Mouse (Mus musculus) neural tube, embryonic 12.5 days (tissue): Measurements from ENCODE around the gene Pmfbp1. TPM values are rescaled to one million over a fixed set of nuclear protein-coding genes. Genes with fewer than 3 reads are reported as not detected.
"Not testable (repeated sequence)": the region's sequence is repeated elsewhere in the genome, so short reads cannot be mapped to it uniquely, and the experiment has no call there.

Experiments used
- ATAC-seq: fragments of 200-750 bp; cut with Nextera tagmentation; 2 replicates; pipeline ENCODE4 v1.8.0; 2017; ENCODE audit warnings: low read depth, mild to moderate bottlenecking, moderate TSS enrichment, moderate library complexity; ENCODE audit not compliant: low FRiP score
- H3K27ac ChIP-seq: fragments of 300-500 bp; sonication (generic); 2 replicates; pipeline ENCODE4 v1.5.1; 2016
- H3K27me3 ChIP-seq: fragments of 300-500 bp; sonication (generic); replicated peaks from 2 replicates; pipeline ENCODE4 v1.6.1; 2016; ENCODE audit warnings: mild to moderate bottlenecking
- H3K36me3 ChIP-seq: fragments of 300-500 bp; sonication (generic); 2 replicates; pipeline ENCODE4 v1.6.1; 2016; ENCODE audit warnings: mild to moderate bottlenecking
- H3K4me1 ChIP-seq: fragments of 300-500 bp; sonication (generic); 2 replicates; pipeline ENCODE4 v1.6.1; 2016
- H3K4me2 ChIP-seq: fragments of 300-500 bp; sonication (generic); replicated peaks from 2 replicates; pipeline ENCODE4 v1.6.1; 2016; ENCODE audit warnings: mild to moderate bottlenecking
- H3K4me3 ChIP-seq: fragments of 300-500 bp; sonication (generic); 2 replicates; pipeline ENCODE4 v1.5.1; 2016
- H3K9ac ChIP-seq: fragments of 300-500 bp; sonication (generic); 2 replicates; pipeline ENCODE4 v1.6.1; 2016; ENCODE audit warnings: mild to moderate bottlenecking
- H3K9me3 ChIP-seq: fragments of 300-500 bp; sonication (generic); 2 replicates; pipeline ENCODE4 v1.6.1; 2016; ENCODE audit warnings: mild to moderate bottlenecking
- WGBS: fragments of 180-500 bp; shearing (Covaris S2); methylation state at CpG from one replicate; pipeline ENCODE4 v1.1.7; 2016; 5-methylcytosine and 5-hydroxymethylcytosine counted together
- polyA plus RNA-seq: library from polyadenylated mRNA; unstranded; fragments of >200 nt; fragmentation: Nextera tagmentation; extraction: Ambion mirVana; gene quantifications from 2 replicates; pipeline ENCODE4 v1.2.1, GENCODE M21; 2016

Pmfbp1 gene
- 1.7 and 1.8 TPM in 2 replicates for polyA plus RNA-seq

- Histone ChIP-seq H3K9me3 (no peaks in the 10 kb centered on the region), H3K27ac (no peak within 1 kb of the TSS), H3K4me3 (no peak within 1 kb of the TSS), H3K27me3 (no peaks in the 10 kb centered on the region), H3K36me3 (no peaks in the 10 kb centered on the region), H3K4me2 (no peak within 1 kb of the TSS), H3K4me1 (no peaks in the 10 kb centered on the region), H3K9ac (no peak within 1 kb of the TSS)
- no peak for ATAC-seq
- WGBS: 94% methylated on average over 6 of the region's 6 CpGs
Measured at GRCm38 (mm10) chr8:109493727-109494126, at the start of gene Pmfbp1. Gene Pmfbp1, plus strand, starts transcription at chr8:109494027.

GRCm38 (mm10) chr8:109446896-109447295, 46.9 kb upstream of the Pmfbp1 start:
- not testable (repeated sequence) for H3K4me3 ChIP-seq, H3K4me2 ChIP-seq, H3K27me3 ChIP-seq, H3K27ac ChIP-seq, ATAC-seq, H3K36me3 ChIP-seq, H3K9me3 ChIP-seq, H3K9ac ChIP-seq, H3K4me1 ChIP-seq
- WGBS: 30% methylated on average over 7 of the region's 7 CpGs

- Histone ChIP-seq H3K36me3 (no peaks in the 10 kb centered on the region), H3K27me3 (no peaks in the 10 kb centered on the region), H3K4me1 (no peaks in the 10 kb centered on the region), H3K27ac (no peak overlapping the region), H3K9me3 (no peaks in the 10 kb centered on the region), H3K4me3 (no peak overlapping the region), H3K4me2 (no peak overlapping the region), H3K9ac (no peak overlapping the region)
- no peak for ATAC-seq
- WGBS: 58% methylated on average over 7 of the region's 7 CpGs
Measured at GRCm38 (mm10) chr8:109451000-109451399, 42.8 kb upstream of the Pmfbp1 start.

DNA sequence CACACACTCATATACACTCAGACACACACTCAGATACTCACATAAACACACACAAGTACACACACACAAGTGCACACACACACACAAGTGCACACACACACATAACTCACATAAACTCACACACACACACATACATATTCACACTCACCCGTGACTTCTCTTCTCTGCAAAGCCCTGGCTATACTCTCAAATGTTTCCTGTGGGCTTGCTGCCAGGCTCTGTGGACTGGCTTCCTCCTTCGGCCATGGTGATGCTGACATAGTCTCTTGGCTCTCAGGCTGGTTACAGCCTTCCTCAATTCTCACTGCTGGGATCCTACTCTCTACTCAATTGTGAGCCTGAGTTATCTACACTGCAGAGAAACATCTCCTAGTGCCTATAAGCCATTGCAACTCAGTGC, 38.7 kb upstream of the Pmfbp1 start:
- no peak for ATAC-seq
- no peaks in the 10 kb centered on the region for H3K9me3 ChIP-seq

DNA sequence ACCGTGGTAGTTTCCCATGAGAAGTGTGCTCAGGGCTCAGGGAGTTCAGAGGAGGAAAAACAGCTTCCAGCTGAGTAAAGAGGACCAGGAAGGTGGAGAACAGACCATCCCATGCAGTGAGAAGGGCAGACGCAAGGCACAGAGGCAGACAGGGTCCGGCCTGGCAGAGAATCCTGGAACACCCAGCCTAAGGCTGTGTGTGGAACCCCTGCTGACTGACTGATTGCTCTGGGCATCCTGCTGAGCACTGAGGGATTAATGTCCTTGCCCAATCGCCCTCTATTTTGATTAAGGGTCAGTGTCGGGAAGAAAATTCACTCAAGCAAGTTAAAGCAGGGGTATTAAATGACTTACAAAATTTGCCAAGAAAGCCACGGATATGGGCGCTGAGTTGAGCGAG, 36.4 kb upstream of the Pmfbp1 start:
- no peaks in the 10 kb centered on the region for H3K9me3 ChIP-seq
- whole genome bisulfite sequencing: 53% methylated on average over 8 of the region's 8 CpGs
- H3K9ac ChIP-seq: no peak overlapping the region
- H3K4me3 ChIP-seq: no peak overlapping the region
- no peak overlapping the region for H3K27ac ChIP-seq
- H3K27me3 ChIP-seq: no peaks in the 10 kb centered on the region
- H3K4me2 ChIP-seq: no peak overlapping the region
- H3K36me3 ChIP-seq: no peaks in the 10 kb centered on the region
- no peak for ATAC-seq
- 0 out of 2 replicates have a peak, but pooled peaks cover 1% of the 10 kb centered on the region for H3K4me1 ChIP-seq

More for the DNA sequence above, 38.7 kb upstream of the Pmfbp1 start:
- Histone ChIP-seq H3K9ac (no peak overlapping the region), H3K27me3 (no peaks in the 10 kb centered on the region), H3K27ac (no peak overlapping the region), H3K36me3 (no peaks in the 10 kb centered on the region), H3K4me2 (no peak overlapping the region), H3K4me3 (no peak overlapping the region), H3K4me1 (no peaks in the 10 kb centered on the region)
- WGBS: 81% methylated on average over 2 of the region's 2 CpGs

DNA sequence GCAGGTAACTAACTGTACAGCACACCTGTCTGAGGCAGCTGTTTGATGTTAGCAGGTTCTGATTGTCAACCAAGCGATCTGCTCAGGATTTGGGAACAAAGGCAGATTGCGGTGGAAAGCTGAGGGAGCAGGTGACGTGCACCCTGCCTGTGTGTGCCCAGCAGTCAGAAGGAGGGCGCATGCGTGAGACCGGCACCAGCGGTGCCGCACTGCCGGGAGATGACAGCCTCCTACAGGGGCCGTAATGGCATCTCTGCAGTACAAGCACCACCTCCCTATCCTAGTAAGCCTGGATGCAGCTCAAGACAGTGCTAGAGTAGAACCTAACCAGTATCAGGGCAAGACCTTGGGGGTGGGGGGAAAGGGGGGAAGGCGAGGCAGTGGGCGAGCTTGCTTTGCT, 35.2 kb upstream of the Pmfbp1 start:
- no peak overlapping the region for H3K27ac ChIP-seq
- 84% methylated on average over 12 of the region's 12 CpGs for WGBS
- no peak overlapping the region for H3K9ac ChIP-seq
- peaks cover 9% of the 10 kb centered on the region for H3K4me1 ChIP-seq
- H3K4me3 ChIP-seq: no peak overlapping the region
- no peaks in the 10 kb centered on the region for H3K9me3 ChIP-seq
- no peaks in the 10 kb centered on the region for H3K27me3 ChIP-seq
- H3K36me3 ChIP-seq: no peaks in the 10 kb centered on the region
- no peak overlapping the region for H3K4me2 ChIP-seq
- no peak for ATAC-seq

DNA sequence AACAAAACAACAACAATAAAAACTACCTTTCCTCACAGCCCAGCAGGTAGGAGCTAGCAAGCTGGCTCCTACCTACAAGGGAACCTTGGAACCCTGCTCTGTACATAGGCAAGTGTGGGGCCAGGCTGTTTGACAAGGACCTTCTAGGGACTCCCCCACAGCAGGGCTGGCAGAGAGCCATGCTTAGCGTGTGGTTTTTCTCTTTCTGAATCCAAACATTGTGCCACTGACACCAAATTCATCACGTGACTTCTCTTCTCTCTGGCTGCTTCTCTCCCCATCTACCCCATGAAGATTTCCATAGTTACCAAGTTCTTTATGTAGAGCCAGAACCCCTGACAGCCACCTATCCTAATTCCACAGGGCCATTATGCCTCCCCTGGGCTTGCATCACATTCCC, 30.8 kb upstream of the Pmfbp1 start:
- H3K27ac ChIP-seq: no peak overlapping the region
- H3K4me3 ChIP-seq: no peak overlapping the region
- peaks cover 32% of the 10 kb centered on the region for H3K4me1 ChIP-seq

GRCm38 (mm10) chr8:109463677-109464313, 30.0 kb upstream of the Pmfbp1 start:
- no peaks in the 10 kb centered on the region for H3K9me3 ChIP-seq
- no peak overlapping the region for H3K4me3 ChIP-seq
- ATAC-seq: peak; percentile 65
- H3K27me3 ChIP-seq: no peaks in the 10 kb centered on the region
- H3K4me1 ChIP-seq: peaks cover 34% of the 10 kb centered on the region
- H3K4me2 ChIP-seq: peak overlapping the region; percentile 51
- H3K27ac ChIP-seq: peak overlapping the region; percentile 80
- WGBS: 16% methylated on average over 13 of the region's 13 CpGs
- H3K9ac ChIP-seq: 0 out of 2 replicates have a peak overlapping the region, but pooled peaks have one; percentile 26
- no peaks in the 10 kb centered on the region for H3K36me3 ChIP-seq

More for the DNA sequence above, 30.8 kb upstream of the Pmfbp1 start:
- 36% methylated on average over 2 of the region's 2 CpGs for WGBS
- ATAC-seq: peak; percentile 19; the same call in 1 of the 2 replicates
- Histone ChIP-seq H3K9ac (no peak overlapping the region), H3K36me3 (no peaks in the 10 kb centered on the region), H3K9me3 (no peaks in the 10 kb centered on the region), H3K4me2 (no peak overlapping the region), H3K27me3 (no peaks in the 10 kb centered on the region)

GRCm38 (mm10) chr8:109464451-109464891, 29.4 kb upstream of the Pmfbp1 start:
- Histone ChIP-seq H3K4me3 (no peak overlapping the region), H3K9ac (no peak overlapping the region)

GRCm38 (mm10) chr8:109465056-109465455, 28.8 kb upstream of the Pmfbp1 start:
- WGBS: 60% methylated on average over 3 of the region's 3 CpGs
- Histone ChIP-seq H3K27ac (peak overlapping the region; percentile 64), H3K4me3 (no peak overlapping the region), H3K9me3 (no peaks in the 10 kb centered on the region), H3K36me3 (no peaks in the 10 kb centered on the region), H3K9ac (no peak overlapping the region), H3K4me2 (peak overlapping the region; percentile 51; the same call in 1 of the 2 replicates), H3K27me3 (no peaks in the 10 kb centered on the region), H3K4me1 (peaks cover 40% of the 10 kb centered on the region)
- no peak for ATAC-seq

More at GRCm38 (mm10) chr8:109464451-109464891, 29.4 kb upstream of the Pmfbp1 start:
- Histone ChIP-seq H3K4me1 (peaks cover 40% of the 10 kb centered on the region), H3K27me3 (no peaks in the 10 kb centered on the region), H3K27ac (peak overlapping the region; percentile 80), H3K9me3 (no peaks in the 10 kb centered on the region), H3K4me2 (peak overlapping the region; percentile 51), H3K36me3 (no peaks in the 10 kb centered on the region)
- WGBS: 23% methylated on average over 15 of the region's 15 CpGs
- peak; percentile 55; the same call in 1 of the 2 replicates for ATAC-seq

DNA sequence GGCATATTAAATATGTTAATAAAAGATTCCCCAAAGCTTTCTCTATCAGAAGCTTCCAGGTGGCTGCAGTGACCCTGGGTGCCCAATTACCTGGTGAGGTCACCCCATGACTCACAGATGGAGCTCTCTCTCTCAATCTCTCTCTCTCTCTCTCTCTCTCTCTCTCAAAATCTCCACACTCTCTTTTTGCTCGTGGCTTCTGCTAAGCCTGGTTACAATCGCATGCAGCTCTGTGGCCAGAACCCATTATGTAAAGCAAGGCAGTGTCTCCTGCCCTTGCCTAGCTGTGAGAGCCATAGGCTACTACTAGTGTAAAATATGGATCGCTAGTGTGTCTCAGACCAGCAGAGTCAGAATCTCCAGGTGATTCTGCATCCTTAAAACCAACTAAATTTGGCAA, 28.1 kb upstream of the Pmfbp1 start:
- Histone ChIP-seq H3K9ac (no peak overlapping the region), H3K27me3 (no peaks in the 10 kb centered on the region), H3K36me3 (no peaks in the 10 kb centered on the region), H3K4me2 (no peak overlapping the region), H3K27ac (peak overlapping the region; percentile 64; the same call in 1 of the 2 replicates), H3K9me3 (no peaks in the 10 kb centered on the region), H3K4me1 (peaks cover 40% of the 10 kb centered on the region), H3K4me3 (no peak overlapping the region)
- ATAC-seq: no peak
- 66% methylated on average over 3 of the region's 3 CpGs for WGBS

DNA sequence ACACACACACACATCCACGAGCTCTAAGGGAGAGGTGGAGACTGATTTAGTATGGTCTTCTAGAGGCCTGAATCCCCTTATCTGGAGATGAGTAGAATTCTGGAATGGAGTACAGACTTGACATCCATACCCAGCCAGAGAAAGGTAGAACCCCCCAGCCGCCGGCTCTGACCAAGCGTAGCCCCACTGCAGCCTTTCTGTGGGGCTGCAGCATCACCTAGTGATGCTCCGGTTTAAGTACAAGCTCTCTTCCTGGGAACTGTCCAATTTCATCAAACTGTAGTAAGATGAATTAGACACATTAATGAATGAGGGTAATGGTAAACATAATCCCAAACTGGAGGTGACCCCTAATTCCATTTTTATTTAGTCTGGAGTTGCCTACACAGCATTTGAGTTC, 26.3 kb upstream of the Pmfbp1 start:
- no peak overlapping the region for H3K9ac ChIP-seq
- H3K4me2 ChIP-seq: no peak overlapping the region
- H3K27me3 ChIP-seq: no peaks in the 10 kb centered on the region
- H3K27ac ChIP-seq: no peak overlapping the region
- ATAC-seq: no peak
- H3K9me3 ChIP-seq: no peaks in the 10 kb centered on the region
- peaks cover 38% of the 10 kb centered on the region for H3K4me1 ChIP-seq
- no peak overlapping the region for H3K4me3 ChIP-seq
- H3K36me3 ChIP-seq: no peaks in the 10 kb centered on the region
- 31% methylated on average over 5 of the region's 5 CpGs for WGBS

DNA sequence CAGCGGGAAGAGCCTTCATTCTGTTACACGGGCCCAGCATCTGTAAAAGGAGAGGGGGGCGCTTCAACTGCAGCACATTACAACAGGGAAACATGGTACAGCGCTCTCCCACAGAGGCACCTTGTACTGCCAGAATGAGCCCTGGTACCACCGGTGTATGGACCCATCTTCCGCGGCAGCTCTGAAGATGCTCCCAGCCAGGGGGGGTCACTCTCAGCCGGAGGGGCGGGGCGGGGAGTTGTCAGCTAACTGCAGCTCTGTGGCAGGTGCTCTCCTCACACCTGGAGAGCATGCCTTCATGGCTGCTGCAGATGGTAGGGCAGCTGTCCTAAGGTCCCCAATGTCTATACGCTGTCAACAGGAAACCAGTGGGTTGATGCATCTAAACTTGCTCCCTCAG, 25.7 kb upstream of the Pmfbp1 start:
- Histone ChIP-seq H3K4me2 (no peak overlapping the region), H3K4me3 (no peak overlapping the region), H3K9me3 (no peaks in the 10 kb centered on the region), H3K27ac (no peak overlapping the region), H3K27me3 (no peaks in the 10 kb centered on the region), H3K9ac (no peak overlapping the region), H3K4me1 (peaks cover 41% of the 10 kb centered on the region), H3K36me3 (no peaks in the 10 kb centered on the region)
- no peak for ATAC-seq
- WGBS: 87% methylated on average over 11 of the region's 11 CpGs
